Mouse (Mus musculus): ENCODE data around the gene Nhsl1.

DNA sequence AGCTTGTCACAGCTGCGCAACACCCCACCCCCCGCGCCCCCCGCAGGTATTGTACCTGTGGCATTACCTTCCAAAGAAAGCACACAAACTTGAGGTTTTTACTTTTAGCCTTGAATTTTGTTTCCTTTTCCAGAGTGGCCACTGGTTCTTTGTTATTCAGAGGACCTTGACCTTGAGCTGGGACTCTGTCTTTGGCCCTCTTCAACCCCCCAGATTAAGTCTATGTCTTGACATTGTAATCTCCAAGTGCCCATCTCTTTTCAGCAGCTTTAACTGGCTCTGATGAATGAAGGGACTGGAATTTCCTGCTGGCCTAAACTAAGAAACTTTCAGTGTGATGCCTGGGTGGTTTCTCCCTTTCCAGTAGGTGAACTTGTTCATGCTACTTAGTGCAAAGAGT, 906 bp downstream of the Nhsl1 start:
- TF ChIP-seq CTCF (IDR thresholded peaks at IDR 0.05 in 2 of 3, conservative IDR thresholded peaks at IDR 0.05 in 1 of 3; ENCODE audit: control insufficient read depth in 1 of 3, insufficient read depth in 1 of 3, low read depth in 2 of 3, low read length in 3 of 3, poor library complexity in 1 of 3, severe bottlenecking in 1 of 3) (no peak), JUND (IDR thresholded peaks at IDR 0.05; ENCODE audit: low read depth, low read length) (no peak), NELFE (IDR thresholded peaks at IDR 0.05; ENCODE audit: low read depth, low read length) (no peak), NRF1 (IDR thresholded peaks at IDR 0.05; ENCODE audit: insufficient read depth, low read depth, low read length, poor library complexity, severe bottlenecking) (no peak), POLR2A (IDR thresholded peaks at IDR 0.05; ENCODE audit: control insufficient read depth in 1 of 2, insufficient read depth in 1 of 2, low read depth in 1 of 2, low read length in 2 of 2, poor library complexity in 1 of 2) (no peak), CHD1 (IDR thresholded peaks at IDR 0.05; ENCODE audit: low read depth, low read length) (no peak)

Measured in MEL (cell line).